Mouse (Mus musculus) skeletal muscle tissue, adult 2 months (tissue): ENCODE data around the gene Wfdc5.
A peak's percentile ranks its signal among the peaks of the same experiment; 100 is the strongest.

ENCODE experiments used
- DNase-seq: peaks from one replicate; pipeline ENCODE4 v3.0.0-alpha.2; 2012; ENCODE audit warnings: low read depth, low spot score

The Wfdc5 gene

DNA sequence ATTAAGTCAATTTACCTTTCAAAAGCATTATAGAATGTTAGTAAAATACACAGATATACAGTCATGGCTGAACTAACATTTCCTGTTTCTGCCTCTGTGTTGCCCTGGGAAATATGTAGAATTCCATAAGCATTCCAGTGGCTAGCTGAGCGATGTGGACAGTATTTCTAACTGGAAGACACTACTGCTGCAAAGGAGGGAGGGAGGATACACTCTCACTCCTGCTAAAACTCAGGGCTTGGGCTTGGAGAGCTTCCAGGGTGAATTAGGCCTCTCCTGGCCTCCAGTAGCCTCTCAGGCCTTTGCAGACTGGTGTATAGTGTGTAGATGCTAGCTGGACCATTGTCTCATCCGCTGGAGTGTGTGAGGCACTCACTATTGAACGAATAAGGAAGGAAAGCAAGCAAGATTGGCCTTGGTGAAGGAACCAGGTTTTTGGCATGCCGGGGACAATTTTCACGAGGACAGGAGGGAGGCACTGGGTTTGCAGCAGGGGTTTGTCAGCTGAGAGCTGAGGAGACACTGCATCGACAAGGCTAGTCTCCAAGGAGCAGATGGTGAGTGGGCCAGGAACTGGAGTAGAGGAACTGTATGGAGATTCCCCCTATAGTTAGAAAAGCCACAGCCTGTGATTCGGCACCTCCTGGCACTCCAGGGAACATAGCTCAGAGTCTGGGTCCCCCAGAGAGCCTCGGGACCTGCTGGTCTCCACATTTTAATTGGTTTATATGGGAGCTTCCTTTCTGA lies 7.7 kb downstream of the Wfdc5 start:
- DNase-seq = no peak

DNA sequence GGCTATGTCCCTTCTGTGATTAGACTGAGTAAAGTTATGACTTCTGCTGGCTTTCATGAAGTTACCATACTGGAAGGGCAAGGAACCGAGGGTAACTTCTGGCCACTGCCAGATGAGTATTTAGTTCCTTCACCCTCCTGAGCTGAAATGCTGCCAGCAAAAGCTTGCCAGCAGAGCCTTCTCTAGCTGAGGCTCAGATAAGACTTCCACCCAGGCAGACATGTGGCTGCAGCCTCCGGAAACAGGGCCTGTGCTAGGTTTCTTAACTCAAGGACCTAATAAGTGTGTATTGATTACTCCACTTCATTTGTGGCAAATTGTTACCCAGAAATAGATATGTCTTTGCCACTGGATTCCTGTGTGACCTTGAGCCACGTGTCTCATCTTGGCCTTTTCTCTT lies 9.1 kb downstream of the Wfdc5 start:
- DNase-seq = peak; percentile 50

DNA sequence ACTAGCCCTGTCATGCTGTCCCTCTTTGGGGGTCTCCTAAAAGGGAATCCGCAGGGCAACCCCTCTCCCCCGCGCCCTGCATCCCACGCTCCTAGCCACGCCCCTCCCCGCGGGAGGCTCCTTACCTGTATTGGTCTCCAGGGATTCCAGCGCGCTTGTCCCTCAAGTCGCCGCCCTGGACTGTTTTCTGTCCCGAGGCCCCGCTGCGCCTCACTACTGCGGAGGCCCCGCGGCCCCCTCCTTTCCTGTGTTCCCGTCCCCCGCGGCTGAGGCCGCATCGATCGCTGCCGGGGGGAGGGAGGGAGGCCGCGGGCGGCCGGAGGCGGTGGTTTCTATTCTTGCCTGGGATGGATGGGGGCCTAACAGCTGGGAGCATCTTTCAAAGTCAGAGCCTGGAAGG lies 11.6 kb downstream of the Wfdc5 start, which contains the start of gene Kcns1:
Kcns1 (minus strand) TSS at position 212 of the 400 bp plus-strand sequence.
- DNase-seq = no peak

DNA sequence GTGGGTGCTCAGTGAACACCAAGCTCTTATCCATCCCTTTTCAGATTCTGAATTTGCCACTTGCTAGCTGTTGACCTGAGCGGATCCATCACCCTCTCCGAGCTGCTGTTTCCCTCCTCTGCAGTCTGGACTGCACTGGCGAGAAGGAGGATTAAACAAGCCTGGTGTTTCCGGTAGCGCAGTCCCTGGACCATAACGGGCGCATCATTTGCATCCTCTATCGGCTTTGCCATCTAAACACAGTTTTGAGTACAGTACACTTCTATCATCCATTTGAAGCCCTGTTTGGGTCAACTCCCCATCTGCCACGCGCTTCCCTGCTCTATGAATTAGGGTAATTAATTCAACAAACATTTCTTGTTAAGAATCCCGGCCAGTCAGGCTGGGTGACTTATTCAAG lies 12.2 kb downstream of the Wfdc5 start:
- DNase-seq = no peak

DNA sequence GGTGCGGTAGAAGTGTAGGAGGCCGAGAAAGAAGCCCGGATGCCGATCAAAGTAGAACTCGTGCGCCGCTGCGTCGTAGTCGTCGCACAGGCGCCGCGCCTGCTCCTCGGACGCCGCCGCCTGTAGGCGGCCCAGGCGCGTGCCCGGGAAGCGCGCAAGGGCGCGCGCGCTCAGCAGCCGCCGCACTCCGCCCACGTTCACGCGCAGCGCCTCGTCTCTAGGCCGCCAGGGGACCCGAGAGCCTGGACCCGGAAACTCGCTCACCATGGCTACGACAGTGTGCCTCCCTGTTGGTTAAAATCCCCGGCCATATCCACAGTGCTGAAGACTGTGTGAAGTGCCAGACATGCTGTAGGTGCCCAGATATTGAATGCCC lies 14.0 kb downstream of the Wfdc5 start:
- no peak for DNase-seq

DNA sequence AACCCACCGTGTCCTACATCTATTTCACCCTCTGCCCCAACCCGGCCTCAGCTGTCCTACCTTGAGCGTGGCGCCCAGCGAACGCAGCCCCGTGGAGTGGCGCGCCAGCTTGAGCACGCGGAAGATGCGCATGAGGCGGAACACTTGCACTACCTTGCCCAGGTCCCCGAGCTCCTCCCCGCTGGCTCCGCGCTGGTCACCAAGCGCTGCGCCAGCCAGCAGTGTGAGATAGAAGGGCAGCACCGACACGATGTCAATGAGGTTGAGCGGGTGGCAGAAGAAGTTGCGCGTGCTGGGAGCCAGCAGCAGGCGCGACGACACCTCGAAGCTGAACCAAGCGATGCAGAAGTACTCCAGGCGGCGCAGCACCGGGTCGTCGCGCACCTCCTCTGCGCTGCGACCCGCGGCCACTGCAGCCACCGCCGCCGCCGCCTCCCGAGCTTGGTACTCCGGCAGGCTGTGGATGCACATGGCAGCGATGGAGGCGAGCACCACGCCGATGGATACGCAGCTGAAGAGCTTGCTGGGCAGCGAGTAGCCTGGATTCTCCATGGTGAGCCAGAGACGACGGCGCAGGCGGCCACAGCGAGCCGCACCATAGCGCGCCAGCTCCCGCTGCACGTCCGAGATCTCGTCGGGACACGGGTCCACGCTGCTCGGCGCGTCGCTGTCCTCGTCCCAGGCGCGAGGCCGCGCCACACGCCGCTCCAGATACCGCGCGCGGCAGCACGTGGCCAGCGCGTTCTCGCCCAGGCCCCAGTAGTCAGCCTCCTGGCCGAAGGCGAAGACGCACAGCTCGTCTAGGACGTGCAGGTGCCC lies 14.6 kb downstream of the Wfdc5 start:
- no peak for DNase-seq

DNA sequence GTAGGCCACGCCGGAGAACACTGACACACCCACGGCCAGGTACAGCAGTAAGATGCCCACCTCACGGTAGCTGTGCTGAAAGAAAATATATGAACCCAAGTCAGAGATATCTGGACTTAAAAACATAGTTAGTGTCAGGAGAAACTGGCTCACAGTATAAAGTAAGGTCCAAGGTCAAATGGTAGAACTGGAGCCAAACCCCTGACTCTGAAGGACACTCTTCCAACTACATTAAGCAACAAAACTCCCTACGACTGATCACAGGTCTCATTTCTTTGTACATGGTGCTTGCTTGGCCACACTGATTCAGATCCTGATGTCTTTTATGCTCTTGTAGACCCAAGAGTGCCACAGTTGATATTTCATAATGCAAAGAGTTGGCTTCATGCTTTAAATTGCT lies 17.6 kb downstream of the Wfdc5 start:
- no peak for DNase-seq

DNA sequence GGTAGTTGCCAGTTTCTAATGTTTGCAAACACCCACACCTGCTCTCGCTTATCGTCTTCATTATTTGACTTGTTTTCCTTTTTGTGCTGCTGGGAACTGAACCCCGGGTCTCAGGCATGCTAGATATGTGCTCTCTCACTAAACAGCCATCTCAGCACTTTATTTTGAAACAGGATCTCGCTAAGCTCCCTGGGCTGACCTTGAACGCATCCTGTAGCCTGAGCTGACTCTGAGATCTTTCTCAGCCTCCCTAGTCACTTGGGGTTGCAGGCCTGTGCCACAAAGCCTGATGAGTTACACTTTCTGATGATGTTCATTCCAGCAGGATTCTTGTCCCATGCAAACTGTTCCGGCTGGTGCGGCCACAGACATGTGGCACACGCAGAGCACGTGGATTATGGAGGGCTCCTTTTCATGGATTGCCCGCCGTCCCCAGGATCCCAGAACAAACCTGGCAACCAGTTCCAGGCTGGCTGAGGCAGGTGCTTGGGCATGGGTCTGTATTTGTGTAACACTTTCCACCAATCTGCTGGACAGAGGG lies 21.0 kb downstream of the Wfdc5 start:
- peak; percentile 29 for DNase-seq

DNA sequence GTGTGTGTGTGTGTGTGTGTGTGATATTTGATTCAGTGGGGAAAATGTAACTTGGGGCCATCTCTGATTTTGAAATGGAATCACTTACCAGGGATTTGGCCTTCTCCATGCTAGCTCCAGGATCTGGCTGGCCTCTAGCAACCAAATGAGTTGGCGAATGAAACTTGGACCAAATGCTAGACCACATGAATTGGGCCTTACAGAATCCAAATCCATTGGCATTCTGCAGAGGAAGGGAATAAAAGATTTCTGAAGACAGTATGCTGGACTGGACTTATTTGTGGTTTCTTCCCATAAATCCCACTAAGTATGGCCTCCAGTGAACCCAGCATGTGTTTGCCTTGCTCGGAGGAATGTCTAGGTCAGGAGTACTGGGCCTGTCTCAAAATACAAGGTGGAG lies 23.7 kb downstream of the Wfdc5 start:
- DNase-seq = peak; percentile 66

DNA sequence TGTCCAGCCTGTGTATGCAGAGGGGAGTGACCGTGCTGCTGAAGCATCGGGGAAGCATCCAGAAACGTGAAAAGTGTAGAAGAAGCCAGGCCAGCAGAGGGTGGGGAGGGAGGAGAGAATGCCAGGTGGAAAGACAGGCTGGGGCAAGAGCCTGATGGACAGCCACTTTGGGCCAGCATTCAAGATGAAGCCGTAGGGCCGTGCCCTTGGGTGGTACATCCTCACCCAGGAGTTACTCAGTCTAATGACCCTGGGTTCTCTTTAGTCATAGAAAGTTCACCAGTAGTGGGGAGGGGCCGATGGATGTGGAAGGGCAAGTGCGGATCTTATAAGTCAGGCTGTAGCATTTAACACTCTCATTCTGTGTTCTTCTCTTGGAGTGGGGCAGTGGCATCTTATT lies 26.4 kb downstream of the Wfdc5 start:
- no peak for DNase-seq

DNA sequence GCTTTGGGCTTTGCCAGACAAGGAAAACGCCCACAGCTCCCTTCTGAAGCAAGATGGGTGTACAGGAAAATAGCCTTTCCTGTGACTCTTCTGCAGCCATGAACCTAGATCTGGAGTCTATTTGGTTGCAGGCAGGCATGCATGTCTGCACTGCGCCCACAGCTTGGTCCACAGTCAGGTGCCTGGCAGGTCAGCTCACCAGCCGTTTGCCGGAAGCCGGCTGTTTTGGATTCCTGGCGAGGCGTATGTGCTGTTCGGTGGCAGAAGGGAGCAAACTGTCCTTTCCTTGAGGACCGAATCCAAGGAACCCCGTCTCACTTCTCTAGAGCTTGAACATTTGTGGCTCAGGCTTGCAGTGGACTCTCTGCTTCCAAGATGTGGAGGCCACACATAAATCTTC lies 28.5 kb downstream of the Wfdc5 start:
- DNase-seq = no peak

DNA sequence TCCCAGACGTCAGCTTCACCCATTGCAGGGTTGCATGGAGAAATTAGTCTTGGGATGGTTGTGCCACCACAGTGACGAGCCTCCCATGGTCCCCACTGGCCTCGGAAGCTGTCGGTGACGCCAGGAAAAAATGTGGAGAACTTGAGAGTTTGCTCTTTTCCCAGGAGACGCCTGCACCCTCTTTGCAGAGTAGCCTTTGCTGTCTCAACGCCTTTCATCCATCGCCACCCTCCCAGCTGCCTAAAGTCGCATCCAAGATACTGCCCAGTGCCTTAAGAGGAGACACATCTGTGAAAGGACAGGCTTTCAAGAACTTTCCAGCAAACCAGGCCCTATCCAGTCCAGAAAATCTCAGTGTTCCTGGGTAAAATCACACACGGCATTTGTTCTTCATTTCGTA lies 30.2 kb downstream of the Wfdc5 start:
- no peak for DNase-seq

DNA sequence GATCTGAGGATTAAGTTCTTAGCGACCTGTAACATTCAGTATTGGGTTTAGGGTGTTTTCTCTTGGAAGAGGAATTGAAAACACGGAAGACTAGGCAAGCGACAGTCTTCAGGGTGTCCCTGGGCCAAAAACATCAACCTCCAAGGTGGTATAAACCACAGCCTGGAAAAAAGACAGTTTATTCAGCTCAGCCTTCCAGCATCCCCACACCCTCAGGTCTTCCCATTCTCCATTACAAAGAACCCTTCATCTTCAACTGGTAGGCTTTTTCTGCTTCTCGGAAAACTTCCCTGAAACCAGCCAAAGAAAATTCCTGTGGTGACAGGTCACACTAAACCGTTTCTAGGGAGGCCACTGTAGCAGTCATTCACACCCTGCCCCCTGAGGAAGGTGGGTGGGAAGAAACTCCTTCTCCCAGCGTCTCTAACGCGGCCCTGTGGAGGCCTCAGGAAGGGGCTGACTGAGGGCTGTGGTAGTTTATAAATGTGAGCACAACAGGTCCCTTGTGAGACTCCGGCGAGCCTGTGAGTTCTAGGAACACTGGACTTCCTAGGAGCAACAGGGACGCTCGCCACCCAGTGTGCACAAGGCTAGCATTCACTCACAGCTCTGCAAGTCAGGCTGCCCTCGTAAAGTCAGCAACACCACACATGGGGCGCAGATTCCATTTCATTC lies 32.3 kb downstream of the Wfdc5 start:
- DNase-seq = peak; percentile 21

DNA sequence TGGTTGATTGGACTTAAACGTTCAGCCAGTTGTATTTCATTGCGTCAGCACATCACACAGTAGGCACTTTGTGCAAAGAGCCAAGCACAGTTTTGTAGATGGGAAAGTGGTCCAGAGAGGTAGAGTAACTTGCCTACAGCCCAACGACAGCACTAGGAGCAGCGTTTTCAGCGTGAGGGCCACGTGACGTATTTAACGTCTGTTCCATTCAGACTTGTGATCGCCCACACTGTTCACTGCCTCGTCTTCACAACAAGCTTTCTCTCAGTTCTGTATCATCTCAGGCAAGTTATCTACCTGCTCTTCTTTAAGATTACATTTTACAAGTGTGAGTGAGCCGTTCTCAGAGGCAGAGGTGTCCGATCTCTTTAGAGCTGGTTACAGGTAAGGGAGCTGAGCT lies 36.0 kb downstream of the Wfdc5 start:
- DNase-seq = no peak

DNA sequence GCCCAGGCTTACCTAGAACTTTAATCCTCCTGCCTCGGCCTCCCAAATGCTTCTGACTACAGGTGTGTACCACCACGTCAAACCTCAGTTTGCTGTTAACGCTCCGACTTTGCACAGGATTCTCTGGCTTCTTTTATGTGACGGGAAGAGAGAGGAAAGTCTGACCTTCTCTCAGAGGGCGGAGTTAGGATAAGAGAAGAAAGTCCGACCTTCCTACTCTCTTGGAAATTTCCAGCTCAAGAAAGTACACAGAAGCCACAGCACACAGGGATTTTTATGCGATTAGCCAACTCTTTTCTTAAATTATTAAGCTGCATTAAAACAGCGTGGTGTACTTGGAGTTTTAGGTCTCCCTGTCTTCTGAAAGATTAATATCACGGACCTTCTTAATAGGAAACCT lies 38.0 kb downstream of the Wfdc5 start:
- no peak for DNase-seq

DNA sequence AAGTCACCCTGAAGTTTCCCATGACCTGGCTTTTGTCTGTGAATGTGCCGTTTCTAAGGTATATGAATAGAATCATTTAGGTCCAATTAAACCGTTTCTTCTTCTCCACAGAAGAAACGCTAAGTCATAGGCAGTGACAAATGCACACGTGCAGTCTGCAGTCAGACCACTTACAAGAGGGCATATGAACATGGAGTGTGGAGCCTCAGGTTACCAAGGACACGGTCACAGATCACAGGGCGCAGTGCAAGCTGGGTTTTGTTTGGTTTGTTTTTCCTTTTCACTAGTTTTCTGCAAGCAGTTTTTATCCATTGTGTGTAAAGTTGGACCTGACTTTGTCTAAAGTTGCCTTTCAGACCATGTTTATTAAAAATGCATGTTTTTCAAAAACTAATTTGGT lies 38.5 kb downstream of the Wfdc5 start:
- DNase-seq = no peak

DNA sequence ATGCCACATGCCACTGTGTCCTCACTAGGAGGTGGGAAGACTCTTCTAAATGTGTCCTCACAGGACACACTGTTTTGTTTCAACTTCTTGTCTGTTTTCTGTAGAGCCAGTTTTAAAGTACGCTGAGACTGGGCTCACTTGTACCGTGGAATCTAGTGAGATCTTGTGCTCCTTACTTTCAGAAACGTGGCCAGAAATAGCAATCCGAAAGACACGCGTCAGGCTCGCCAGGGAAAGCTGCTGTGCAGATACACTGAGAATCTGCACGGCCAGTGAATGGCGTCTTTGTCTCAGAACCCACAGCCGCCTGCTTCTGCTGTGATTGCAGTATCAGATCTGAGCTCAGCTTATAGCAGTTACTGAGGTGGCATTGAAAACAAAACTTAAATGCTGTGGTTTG lies 40.5 kb downstream of the Wfdc5 start:
- peak; percentile 25 for DNase-seq

DNA sequence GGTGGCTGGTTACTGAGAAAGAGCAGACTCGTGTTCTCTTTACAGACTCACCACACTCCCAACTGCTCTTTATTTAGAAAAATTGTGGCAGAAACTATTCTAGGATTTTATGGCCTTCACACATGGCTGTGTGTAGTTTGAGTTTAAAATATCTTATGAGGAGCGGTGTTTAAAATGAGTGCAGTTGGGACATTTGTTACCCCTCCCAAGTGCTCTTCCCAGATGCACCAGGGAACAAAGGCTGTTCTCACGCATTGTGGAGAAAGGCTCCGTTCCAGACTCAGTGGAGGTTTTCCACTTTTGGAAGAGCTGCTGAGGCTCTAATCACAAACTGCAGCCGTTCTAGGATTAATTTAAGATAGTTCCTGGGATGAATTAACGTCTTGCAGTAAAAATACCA lies 44.8 kb downstream of the Wfdc5 start:
- no peak for DNase-seq

DNA sequence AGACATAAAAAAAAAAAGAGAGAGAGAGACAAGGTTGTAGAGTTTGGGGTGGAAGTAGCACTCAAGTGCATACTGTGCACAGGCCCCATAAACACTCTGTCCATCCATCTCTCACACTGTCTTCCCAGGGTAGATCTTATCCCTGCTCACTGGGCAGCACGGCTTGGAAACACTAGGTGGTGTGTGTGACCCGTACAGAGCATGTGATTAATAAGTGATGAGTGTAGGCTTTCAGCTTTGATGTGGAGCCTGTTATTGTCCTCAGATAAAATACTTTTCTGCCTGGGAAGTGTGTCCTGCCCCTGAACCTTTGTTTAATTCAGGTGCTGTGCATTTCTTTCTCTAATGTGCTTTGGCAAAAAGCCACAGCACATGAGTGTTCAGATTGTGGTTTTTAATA lies 46.1 kb downstream of the Wfdc5 start:
- no peak for DNase-seq

DNA sequence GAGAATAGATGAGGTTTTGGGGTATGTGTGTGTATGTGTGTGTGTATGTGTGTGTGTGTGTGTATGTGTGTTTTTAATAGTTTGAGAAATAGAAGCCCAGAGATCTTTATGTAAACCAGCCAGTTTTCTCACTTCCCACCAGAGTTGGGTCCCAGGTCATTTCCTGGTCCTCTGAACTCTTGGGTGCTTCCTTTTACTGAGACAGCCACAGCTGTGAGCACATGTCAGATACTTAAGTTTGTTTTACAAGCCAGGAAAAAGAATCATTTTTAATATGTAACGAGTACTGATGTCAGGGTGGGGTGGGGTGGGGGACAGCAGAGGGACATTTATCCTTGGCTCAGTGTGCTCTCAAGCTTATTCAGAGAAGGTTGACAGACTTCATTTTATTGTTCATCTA lies 47.2 kb downstream of the Wfdc5 start:
- DNase-seq = no peak

DNA sequence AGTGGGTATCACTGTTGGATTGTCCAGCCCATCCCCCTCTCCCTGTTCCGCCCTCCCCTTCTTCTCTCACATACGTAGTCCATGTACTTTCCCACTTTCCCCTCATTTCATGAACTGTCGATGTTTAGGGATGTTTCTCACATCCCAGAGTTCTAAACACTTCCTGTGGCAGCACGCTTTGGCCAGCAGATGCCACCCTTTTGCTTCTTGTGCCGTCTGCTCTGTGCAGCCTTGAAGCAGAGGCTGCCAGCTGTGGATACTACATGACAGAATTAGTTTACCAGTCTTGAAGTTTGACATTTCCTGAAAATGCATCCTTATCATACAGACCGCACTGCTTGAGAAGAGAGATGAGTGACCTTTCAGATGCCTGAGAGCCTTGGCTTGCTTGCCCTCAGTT lies 48.0 kb downstream of the Wfdc5 start:
- DNase-seq = no peak

DNA sequence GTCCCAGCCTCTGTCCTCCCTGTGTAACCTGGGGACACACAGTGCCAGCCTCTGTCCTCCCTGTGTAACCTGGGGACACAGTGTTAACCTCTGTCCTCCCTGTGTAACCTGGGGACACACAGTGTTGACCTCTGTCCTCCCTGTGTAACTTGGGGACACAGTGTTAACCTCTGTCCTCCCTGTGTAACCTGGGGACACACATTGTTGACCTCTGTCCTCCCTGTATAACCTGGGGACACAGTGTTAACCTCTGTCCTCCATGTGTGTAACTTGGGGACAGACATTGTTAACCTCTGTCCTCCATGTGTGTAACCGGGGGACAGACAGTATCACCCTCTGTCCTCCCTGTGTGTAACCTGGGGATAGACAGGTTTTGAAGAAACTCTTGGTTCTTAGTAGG lies 51.0 kb downstream of the Wfdc5 start:
- no peak for DNase-seq
